Mouse (Mus musculus) R1 (cell line): ENCODE measurements at regions not wholly inside any gene's neighbourhood (a gene's known extent, or its start where the extent isn't known, plus 50 kb on each side); places are given as distances from the start of the nearest gene placed in this dataset.

Experiments
- DNase-seq: peaks from one replicate; pipeline ENCODE4 v3.0.0-alpha.2; 2018; ENCODE audit warnings: low read depth, low spot score

- DNase-seq: no peak
Measured at GRCm38 (mm10) chr6:26332226-26332625, 523.2 kb upstream of the Pot1a start.

GRCm38 (mm10) chr6:26304147-26304546 lies 495.1 kb upstream of the Pot1a start:
- no peak for DNase-seq

DNA sequence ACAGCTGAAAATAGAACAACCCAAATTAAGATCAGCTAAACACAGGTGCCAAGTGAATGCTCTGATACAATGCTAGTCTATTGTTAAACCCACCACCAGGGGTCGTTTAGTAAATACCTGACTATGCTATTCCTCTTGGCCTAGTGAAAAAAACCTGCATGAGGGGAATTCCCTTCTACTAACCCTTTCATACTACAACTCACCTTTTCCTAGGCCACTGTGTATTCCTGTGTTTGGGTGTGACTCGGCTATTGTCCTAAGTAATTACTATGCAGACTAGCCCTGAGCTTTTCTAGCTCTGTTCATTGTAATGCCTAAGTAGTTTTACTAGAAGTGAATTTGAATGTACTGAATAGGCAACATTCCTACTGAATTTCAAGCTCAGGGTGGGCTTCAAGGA lies 492.5 kb upstream of the Pot1a start:
- DNase-seq: peak; percentile 97

DNA sequence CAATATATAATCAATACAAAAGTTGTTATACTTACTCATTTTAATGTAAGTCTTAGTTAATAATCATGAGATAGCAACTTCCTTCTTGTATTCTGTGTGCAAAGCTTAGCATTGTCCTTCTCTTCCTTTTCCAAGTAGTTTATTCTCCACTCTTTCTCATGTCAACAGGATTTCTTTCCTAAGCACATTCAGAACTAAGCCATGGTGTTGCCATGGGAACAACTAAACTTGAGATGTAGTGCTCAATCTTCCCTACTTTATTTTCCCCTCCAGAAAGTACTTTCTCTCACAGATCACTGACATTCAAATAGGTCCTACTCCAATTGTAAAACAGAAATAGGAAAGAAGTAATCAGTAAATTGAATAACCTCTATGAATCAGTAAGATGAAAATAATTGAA lies 490.2 kb upstream of the Pot1a start:
- peak; percentile 50 for DNase-seq

DNA sequence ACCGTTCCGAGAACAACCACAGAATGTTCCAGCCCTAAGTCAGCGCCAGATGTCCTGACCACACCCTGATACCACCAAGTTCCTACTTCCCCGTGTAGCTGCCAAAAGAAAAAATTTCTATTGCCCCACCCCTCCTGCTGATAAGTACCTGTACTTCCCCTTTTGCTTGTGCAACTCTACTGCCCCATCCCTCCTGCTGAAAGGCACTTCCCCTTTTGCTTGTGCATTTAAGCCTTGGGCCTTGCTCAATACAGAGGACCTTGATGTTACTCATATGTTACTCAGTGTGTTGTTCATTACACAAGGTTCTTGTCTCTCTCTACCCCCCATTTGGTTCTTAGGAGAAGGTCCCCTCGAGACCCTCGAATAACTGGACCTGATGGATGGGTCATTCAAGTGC lies 488.4 kb upstream of the Pot1a start:
- DNase-seq: peak; percentile 11

DNA sequence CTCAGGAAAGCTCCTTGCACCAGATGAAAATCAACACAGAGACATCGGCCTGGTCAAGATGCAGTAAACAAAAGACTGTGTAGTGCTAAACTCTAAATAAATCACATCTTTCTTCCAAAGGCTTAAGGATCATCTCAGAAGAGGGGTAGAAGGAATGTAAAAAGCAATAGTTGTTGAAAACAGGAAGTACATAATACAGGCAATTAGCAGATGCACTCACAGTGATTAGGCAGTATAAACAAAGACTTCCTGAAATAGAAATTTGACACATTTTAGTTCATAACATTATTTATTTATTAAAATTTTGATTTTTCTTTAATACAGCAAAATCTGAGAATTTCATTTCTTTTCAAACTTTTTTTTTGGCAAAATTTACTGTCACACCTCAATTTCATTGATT lies 478.9 kb upstream of the Pot1a start:
- DNase-seq: no peak
